Mouse (Mus musculus): ENCODE results near the gene Mdm1. TPM values are rescaled to one million over a fixed set of nuclear protein-coding genes. Genes with fewer than 3 reads are reported as not detected.
A peak's percentile ranks its signal among the peaks of the same experiment; 100 is the strongest.

Gene Mdm1
- polyA plus RNA-seq, 1 experiment from 2014 or later = 50.7 TPM

DNA sequence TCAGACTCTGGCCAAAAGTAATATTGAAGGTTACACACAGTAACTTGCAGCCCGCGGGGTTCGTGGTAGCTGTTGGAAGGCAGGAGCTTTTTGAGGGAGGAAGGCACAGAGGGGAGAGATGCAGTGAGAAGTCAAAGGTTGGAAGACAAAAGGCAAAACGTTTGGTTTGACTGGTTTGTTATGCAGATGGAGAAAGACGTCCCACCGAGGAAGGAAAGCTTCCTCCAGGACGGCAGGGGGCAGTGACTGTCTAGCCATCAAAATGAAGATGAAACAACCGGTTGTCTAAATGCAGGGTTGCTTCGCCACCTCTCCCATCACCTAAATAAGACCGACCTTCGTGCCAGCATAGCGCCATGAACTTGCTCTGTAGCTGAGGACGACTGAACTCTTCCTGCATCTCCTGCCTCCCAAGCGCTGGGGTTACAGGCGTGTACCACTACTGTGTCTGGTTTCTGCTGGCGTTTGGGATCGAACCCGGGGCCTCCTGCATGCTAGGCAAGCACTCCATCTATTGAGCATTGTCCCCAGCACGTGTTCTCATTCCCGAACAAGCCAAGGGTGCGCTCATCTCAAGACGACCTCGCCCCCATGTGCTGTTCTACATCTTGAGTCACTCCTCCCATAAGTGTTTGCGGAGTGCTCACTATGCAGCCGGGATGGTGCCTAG lies 15.7 kb upstream of the Mdm1 start:
- no peak overlapping the region for H3K4me3 ChIP-seq
- H3K4me2 ChIP-seq (replicated peaks) = no peak overlapping the region
- peaks cover 23% of the 10 kb centered on the region for H3K27me3 ChIP-seq
- peaks cover 6% of the 10 kb centered on the region; the same call in 1 of the 2 replicates for H3K4me1 ChIP-seq
- H3K9ac ChIP-seq = no peak overlapping the region
- ATAC-seq (ENCODE audit: low FRiP score) = no peak
- WGBS = 75% methylated on average over 25 of the region's 25 CpGs
- no peaks in the 10 kb centered on the region for H3K9me3 ChIP-seq (replicated peaks)
- H3K27ac ChIP-seq = no peak overlapping the region
- no peaks in the 10 kb centered on the region for H3K36me3 ChIP-seq

DNA sequence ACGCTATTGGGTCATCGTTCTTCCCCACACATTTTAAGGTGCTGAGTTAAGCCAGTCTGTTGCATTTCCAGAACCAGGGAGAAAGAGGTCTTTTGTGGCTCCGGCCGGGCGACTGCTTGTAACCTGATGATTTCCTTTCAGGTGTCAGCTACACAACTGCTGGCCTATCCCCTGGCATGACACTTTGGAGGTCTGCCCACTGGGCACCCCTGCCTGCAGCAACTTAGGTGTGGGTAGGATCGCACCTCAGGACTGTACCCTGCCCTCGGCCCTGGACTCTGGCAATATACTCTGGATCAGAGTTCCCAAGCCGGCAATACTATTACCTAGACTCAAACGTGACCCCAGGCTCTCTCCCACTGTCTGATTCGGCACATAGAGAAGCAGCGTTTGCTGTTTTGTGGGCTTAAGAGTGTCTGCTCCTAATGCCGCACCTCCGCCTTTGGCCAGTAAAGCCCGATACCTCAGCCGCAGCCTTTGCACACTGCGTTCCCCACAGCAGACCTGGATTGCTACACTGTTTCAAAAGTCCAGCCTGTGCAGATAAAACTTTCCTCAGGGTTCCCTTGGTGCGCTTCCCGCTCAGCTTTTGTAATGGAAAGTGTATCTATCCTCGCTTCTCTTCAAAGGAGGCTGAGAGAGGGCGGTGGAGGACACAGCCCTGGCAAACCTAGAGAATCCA lies 12.5 kb upstream of the Mdm1 start:
- no peak overlapping the region for H3K4me2 ChIP-seq (replicated peaks)
- no peaks in the 10 kb centered on the region for H3K9me3 ChIP-seq (replicated peaks)
- H3K4me3 ChIP-seq = no peak overlapping the region
- H3K4me1 ChIP-seq = no peaks in the 10 kb centered on the region
- peaks cover 23% of the 10 kb centered on the region for H3K27me3 ChIP-seq
- 45% methylated on average over 20 of the region's 20 CpGs for WGBS
- no peak overlapping the region for H3K9ac ChIP-seq
- H3K36me3 ChIP-seq = no peaks in the 10 kb centered on the region
- ATAC-seq (ENCODE audit: low FRiP score) = no peak
- H3K27ac ChIP-seq = no peak overlapping the region

DNA sequence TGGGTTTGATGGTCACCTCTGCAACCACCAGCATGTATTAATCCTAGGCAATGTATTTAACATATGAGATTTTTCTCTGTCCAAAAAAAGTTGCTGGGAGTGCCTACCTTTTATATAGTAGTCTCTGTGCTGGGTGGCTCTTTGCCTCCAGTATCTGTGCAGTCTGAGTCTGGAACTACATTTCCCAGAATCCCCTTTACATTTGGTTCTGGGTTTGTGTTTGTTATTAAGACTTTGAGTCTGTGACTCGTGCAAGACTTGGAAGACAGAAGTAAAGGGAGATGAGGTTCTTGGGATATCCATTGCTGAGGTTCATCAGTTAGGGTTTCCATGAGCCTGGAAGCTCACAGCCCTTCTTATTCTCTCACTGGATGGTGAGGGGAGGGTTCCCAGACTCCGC lies 11.6 kb upstream of the Mdm1 start:
- no peak overlapping the region for H3K9ac ChIP-seq
- 57% methylated on average over 2 of the region's 2 CpGs for WGBS
- no peak overlapping the region for H3K4me2 ChIP-seq (replicated peaks)
- no peaks in the 10 kb centered on the region for H3K9me3 ChIP-seq (replicated peaks)
- ATAC-seq (ENCODE audit: low FRiP score) = no peak
- H3K4me1 ChIP-seq = no peaks in the 10 kb centered on the region
- H3K27ac ChIP-seq = no peak overlapping the region
- H3K4me3 ChIP-seq = no peak overlapping the region
- peaks cover 23% of the 10 kb centered on the region for H3K27me3 ChIP-seq
- H3K36me3 ChIP-seq = no peaks in the 10 kb centered on the region

DNA sequence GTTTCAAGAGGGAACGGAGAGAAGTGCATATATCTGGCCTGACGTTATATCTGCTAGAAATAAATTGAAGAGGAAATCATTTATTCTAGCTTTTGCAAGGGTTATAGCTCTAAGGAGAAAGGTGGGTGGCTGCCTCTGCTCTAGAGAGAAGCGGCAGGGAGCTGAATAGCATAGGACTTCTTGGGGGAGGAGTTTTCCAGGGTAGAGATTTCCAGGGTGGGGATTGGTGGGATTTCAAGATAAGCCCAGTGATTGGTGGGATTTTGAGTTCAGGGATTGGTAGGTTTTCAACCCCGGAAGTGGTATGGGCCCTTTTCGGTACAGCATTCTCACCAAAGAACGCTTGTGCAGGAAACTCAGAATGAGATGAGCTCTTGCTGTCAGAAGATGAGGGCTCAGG lies 8.6 kb upstream of the Mdm1 start:
- Histone ChIP-seq H3K9ac (no peak overlapping the region), H3K27me3 (peaks cover 19% of the 10 kb centered on the region), H3K4me2 (replicated peaks) (peak overlapping the region; percentile 27), H3K27ac (no peak overlapping the region), H3K36me3 (no peaks in the 10 kb centered on the region), H3K4me3 (no peak overlapping the region), H3K9me3 (replicated peaks) (no peaks in the 10 kb centered on the region), H3K4me1 (no peaks in the 10 kb centered on the region)
- ATAC-seq (ENCODE audit: low FRiP score) = peak; percentile 67
- 69% methylated on average over 6 of the region's 6 CpGs for WGBS

DNA sequence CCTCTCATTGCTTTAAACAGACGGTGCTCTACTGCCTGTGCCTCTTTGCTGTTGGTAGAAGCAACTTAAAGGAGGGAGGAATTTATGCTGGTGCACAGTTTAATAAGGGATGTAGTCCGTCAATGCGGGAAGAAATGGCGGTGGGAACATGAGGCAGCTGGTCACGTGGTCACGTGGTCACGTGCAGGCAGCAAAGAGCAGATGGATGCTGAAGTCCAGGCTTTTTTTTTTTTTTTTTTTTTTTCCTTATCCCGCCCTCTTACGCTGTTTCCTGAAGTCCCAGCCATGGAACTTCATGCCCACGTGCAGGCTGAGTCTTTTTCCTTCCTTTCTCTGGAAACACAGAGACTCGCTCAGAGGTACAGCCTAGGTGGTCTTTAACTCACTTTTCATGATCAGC lies 3.1 kb upstream of the Mdm1 start:
- Histone ChIP-seq H3K27me3 (no peaks in the 10 kb centered on the region), H3K4me2 (replicated peaks) (no peak overlapping the region), H3K27ac (no peak overlapping the region), H3K36me3 (no peaks in the 10 kb centered on the region), H3K4me1 (peaks cover 9% of the 10 kb centered on the region), H3K4me3 (no peak overlapping the region), H3K9ac (no peak overlapping the region), H3K9me3 (replicated peaks) (no peaks in the 10 kb centered on the region)
- no peak for ATAC-seq (ENCODE audit: low FRiP score)
- 91% methylated on average over 11 of the region's 11 CpGs for WGBS

- Histone ChIP-seq H3K4me3 (no peak overlapping the region), H3K4me1 (peaks cover 9% of the 10 kb centered on the region), H3K9ac (no peak overlapping the region), H3K27me3 (no peaks in the 10 kb centered on the region), H3K9me3 (replicated peaks) (no peaks in the 10 kb centered on the region), H3K27ac (no peak overlapping the region), H3K36me3 (peaks cover 4% of the 10 kb centered on the region; the same call in 1 of the 2 replicates), H3K4me2 (replicated peaks) (no peak overlapping the region)
- no peak for ATAC-seq (ENCODE audit: low FRiP score)
- WGBS = 68% methylated on average over 8 of the region's 8 CpGs
These were observed 1.6 kb upstream of the Mdm1 start for GRCm38 (mm10) chr10:118139837-118140570.

GRCm38 (mm10) chr10:118141884-118142801 lies 532 bp downstream of the Mdm1 start:
- Histone ChIP-seq H3K9me3 (replicated peaks) (no peaks in the 10 kb centered on the region), H3K27me3 (no peaks in the 10 kb centered on the region), H3K4me1 (peaks cover 9% of the 10 kb centered on the region), H3K27ac (no peak overlapping the region), H3K9ac (peak overlapping the region; percentile 82), H3K4me2 (replicated peaks) (peak overlapping the region; percentile 81), H3K4me3 (peak overlapping the region; percentile 91), H3K36me3 (peaks cover 12% of the 10 kb centered on the region)
- ATAC-seq (ENCODE audit: low FRiP score) = peak; percentile 86
- WGBS = 3% methylated on average over 49 of the region's 53 CpGs

DNA sequence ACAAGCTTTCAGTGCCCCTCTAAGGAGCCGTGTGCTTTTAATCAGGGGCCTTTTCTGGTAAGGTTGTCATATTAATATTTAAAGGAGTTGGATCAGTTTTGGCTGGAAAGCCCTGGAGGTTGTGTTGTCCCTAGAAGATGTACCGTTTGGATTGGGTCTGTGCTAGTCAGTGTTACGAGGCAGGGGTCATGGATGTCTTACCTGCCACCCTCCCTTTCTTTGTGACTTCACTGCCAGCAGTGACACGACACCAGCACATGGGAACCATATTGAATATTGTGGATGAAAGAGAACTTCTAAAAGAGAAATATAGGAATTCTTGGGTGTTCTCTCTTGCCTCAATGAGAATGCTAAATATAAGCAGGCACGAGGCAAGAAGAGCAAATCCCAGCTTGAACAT lies 7.8 kb downstream of the Mdm1 start:
- ATAC-seq (ENCODE audit: low FRiP score) = no peak
- 82% methylated on average over 5 of the region's 5 CpGs for WGBS
- H3K27ac ChIP-seq = no peak overlapping the region

DNA sequence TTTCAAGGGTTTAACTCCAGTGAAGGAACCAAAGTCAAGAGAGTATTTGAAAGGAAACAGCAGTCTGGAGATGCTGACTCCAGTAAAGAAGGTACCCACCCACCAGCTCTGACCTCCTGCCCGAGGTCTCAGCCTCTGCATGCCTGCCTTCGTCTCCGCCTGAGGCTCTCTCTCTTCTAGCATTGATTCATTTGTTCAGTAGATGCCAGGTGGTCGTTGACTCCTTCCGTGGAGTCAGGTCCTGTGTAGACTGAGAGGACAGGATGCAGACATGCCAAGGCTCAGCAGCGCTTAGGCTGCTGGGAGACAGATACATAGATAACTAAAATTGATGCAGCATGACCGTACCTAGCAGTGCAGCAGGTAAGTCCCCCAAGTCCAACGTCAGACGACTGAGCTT lies 9.3 kb downstream of the Mdm1 start:
- H3K4me3 ChIP-seq = no peak overlapping the region
- H3K4me1 ChIP-seq = no peaks in the 10 kb centered on the region
- WGBS = 91% methylated on average over 9 of the region's 9 CpGs
- no peaks in the 10 kb centered on the region for H3K9me3 ChIP-seq (replicated peaks)
- H3K27ac ChIP-seq = no peak overlapping the region
- no peak overlapping the region for H3K4me2 ChIP-seq (replicated peaks)
- peaks cover 45% of the 10 kb centered on the region for H3K36me3 ChIP-seq
- no peaks in the 10 kb centered on the region for H3K27me3 ChIP-seq
- no peak for ATAC-seq (ENCODE audit: low FRiP score)
- no peak overlapping the region for H3K9ac ChIP-seq

More for the DNA sequence above, 7.8 kb downstream of the Mdm1 start:
- Histone ChIP-seq H3K4me2 (replicated peaks) (no peak overlapping the region), H3K4me3 (no peak overlapping the region), H3K27me3 (no peaks in the 10 kb centered on the region), H3K36me3 (peaks cover 38% of the 10 kb centered on the region), H3K4me1 (no peaks in the 10 kb centered on the region), H3K9me3 (replicated peaks) (no peaks in the 10 kb centered on the region), H3K9ac (no peak overlapping the region)

- Histone ChIP-seq H3K27ac (no peak overlapping the region), H3K9ac (no peak overlapping the region), H3K4me1 (no peaks in the 10 kb centered on the region), H3K9me3 (replicated peaks) (0 out of 2 replicates have a peak, but pooled peaks cover 5% of the 10 kb centered on the region), H3K36me3 (peaks cover 62% of the 10 kb centered on the region), H3K4me3 (no peak overlapping the region), H3K27me3 (no peaks in the 10 kb centered on the region), H3K4me2 (replicated peaks) (no peak overlapping the region)
- no peak for ATAC-seq (ENCODE audit: low FRiP score)
These were observed 14.3 kb downstream of the Mdm1 start for GRCm38 (mm10) chr10:118155932-118156331.

GRCm38 (mm10) chr10:118161131-118161530 lies 19.5 kb downstream of the Mdm1 start:
- 98% methylated on average over 2 of the region's 2 CpGs for WGBS
- ATAC-seq (ENCODE audit: low FRiP score) = no peak
- H3K4me3 ChIP-seq = no peak overlapping the region
- no peak overlapping the region for H3K4me2 ChIP-seq (replicated peaks)
- 0 out of 2 replicates have a peak, but pooled peaks cover 5% of the 10 kb centered on the region for H3K9me3 ChIP-seq (replicated peaks)
- H3K36me3 ChIP-seq = peaks cover 81% of the 10 kb centered on the region
- no peaks in the 10 kb centered on the region for H3K4me1 ChIP-seq
- H3K9ac ChIP-seq = no peak overlapping the region
- H3K27ac ChIP-seq = no peak overlapping the region
- H3K27me3 ChIP-seq = no peaks in the 10 kb centered on the region

DNA sequence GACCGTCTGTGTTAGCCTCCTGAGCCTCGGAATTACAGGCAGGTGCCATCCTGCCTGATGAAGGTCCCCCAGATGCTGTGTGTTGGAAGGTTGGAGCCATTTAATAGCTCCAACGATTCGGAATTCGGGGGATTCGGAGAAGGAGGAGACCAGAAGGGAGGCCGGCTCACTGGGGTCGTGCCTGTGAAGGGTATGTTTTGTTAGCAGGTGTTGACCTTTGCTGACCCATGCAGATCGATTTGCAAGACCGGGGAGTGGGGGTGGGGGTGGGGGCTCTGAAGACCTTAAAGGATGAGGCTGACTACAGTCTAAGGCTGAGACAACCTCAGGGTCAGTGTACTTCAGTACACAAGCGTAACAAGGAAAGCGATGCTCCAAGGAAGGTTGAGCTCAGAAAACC lies 27.6 kb downstream of the Mdm1 start:
- no peak for ATAC-seq (ENCODE audit: low FRiP score)
- Histone ChIP-seq H3K36me3 (peaks cover 36% of the 10 kb centered on the region), H3K9me3 (replicated peaks) (no peaks in the 10 kb centered on the region), H3K4me3 (no peak overlapping the region), H3K9ac (no peak overlapping the region), H3K27me3 (no peaks in the 10 kb centered on the region), H3K4me1 (no peaks in the 10 kb centered on the region), H3K27ac (no peak overlapping the region), H3K4me2 (replicated peaks) (no peak overlapping the region)
- 51% methylated on average over 12 of the region's 12 CpGs for WGBS
